Mouse (Mus musculus) mesoderm, embryonic 11.5 days (tissue): ENCODE results near the gene Ap3m1.

Experiments
- DNase-seq: peaks from one replicate; pipeline ENCODE4 v3.0.0-alpha.2; 2012; ENCODE audit warnings: low read depth, low spot score

Gene Ap3m1

GRCm38 (mm10) chr14:21018977-21019376 is 33.3 kb downstream of the Ap3m1 start:
- peak; percentile 37 for DNase-seq

GRCm38 (mm10) chr14:21017871-21018270 is 34.4 kb downstream of the Ap3m1 start:
- DNase-seq: no peak

- no peak for DNase-seq
Measured at GRCm38 (mm10) chr14:21013800-21014334, 38.4 kb downstream of the Ap3m1 start.

- DNase-seq: no peak
Measured at GRCm38 (mm10) chr14:20999617-21000016, 52.7 kb downstream of the Ap3m1 start.

- no peak for DNase-seq
Measured at GRCm38 (mm10) chr14:20997548-20997947, 54.8 kb downstream of the Ap3m1 start.

GRCm38 (mm10) chr14:20996361-20996760 is 55.9 kb downstream of the Ap3m1 start:
- DNase-seq: no peak

- DNase-seq: no peak
Measured at GRCm38 (mm10) chr14:20995497-20995896, 56.8 kb downstream of the Ap3m1 start.

- DNase-seq: no peak
Measured at GRCm38 (mm10) chr14:20994475-20994874, 57.8 kb downstream of the Ap3m1 start.

GRCm38 (mm10) chr14:20993067-20993691 is 59.1 kb downstream of the Ap3m1 start:
- peak; percentile 69 for DNase-seq

- DNase-seq: no peak
Measured at GRCm38 (mm10) chr14:20991492-20991891, 60.8 kb downstream of the Ap3m1 start.

GRCm38 (mm10) chr14:20985482-20985881 is 66.8 kb downstream of the Ap3m1 start:
- peak; percentile 27 for DNase-seq

- DNase-seq: no peak
Measured at GRCm38 (mm10) chr14:20983832-20984231, 68.5 kb downstream of the Ap3m1 start.
